Mouse (Mus musculus) heart, embryonic 14.5 days (tissue): Measurements from ENCODE around the gene 1700016H13Rik. TPM values are rescaled to one million over a fixed set of nuclear protein-coding genes. Genes with fewer than 3 reads are reported as not detected.

Experiments
- ATAC-seq: fragments of 200-750 bp; cut with Nextera tagmentation; 2 replicates; pipeline ENCODE4 v1.8.0; 2017; ENCODE audit warnings: low read depth, moderate TSS enrichment; ENCODE audit not compliant: insufficient number of reproducible peaks, insufficient read depth, low FRiP score
- H3K27ac ChIP-seq, 2 experiments: fragments of 200-500 bp in 1 of 2; fragments of 300-500 bp in 1 of 2; sonication (generic) in 1 of 2; replicated peaks in 1 of 2; 2 replicates each; pipeline ENCODE4 v1.5.1; 2012 to 2014; ENCODE audit warnings: low read depth in 2 of 2, low read length in 2 of 2, control low read depth in 1 of 2, mild to moderate bottlenecking in 1 of 2, mixed read lengths in 1 of 2; ENCODE audit not compliant: control insufficient read depth in 1 of 2, insufficient read depth in 1 of 2
- H3K27me3 ChIP-seq: fragments of 300-500 bp; sonication (generic); 2 replicates; pipeline ENCODE4 v1.6.1; 2014; ENCODE audit warnings: mild to moderate bottlenecking, low read length, control low read depth; ENCODE audit not compliant: control insufficient read depth, insufficient read depth
- H3K36me3 ChIP-seq: fragments of 300-500 bp; sonication (generic); 2 replicates; pipeline ENCODE4 v1.6.1; 2014; ENCODE audit warnings: mild to moderate bottlenecking, control low read depth, low read length, mixed read lengths; ENCODE audit not compliant: control insufficient read depth, insufficient read depth
- H3K4me1 ChIP-seq, 2 experiments: fragments of 200-500 bp in 1 of 2; fragments of 300-500 bp in 1 of 2; sonication (generic) in 1 of 2; 2 replicates each; pipeline ENCODE4 v1.6.1; 2012 to 2014; ENCODE audit warnings: low read length in 2 of 2, control low read depth in 1 of 2, mixed read lengths in 1 of 2; ENCODE audit not compliant: control insufficient read depth in 2 of 2, insufficient read depth in 2 of 2
- H3K4me2 ChIP-seq: fragments of 300-500 bp; sonication (generic); 2 replicates; pipeline ENCODE4 v1.6.1; 2014; ENCODE audit warnings: mild to moderate bottlenecking, low read length
- H3K4me3 ChIP-seq, 2 experiments: fragments of 200-500 bp in 1 of 2; fragments of 300-500 bp in 1 of 2; sonication (generic) in 1 of 2; 2 replicates each; pipeline ENCODE4 v1.5.1; 2012 to 2014; ENCODE audit warnings: low read length in 2 of 2, mild to moderate bottlenecking in 2 of 2, control low read depth in 1 of 2, low read depth in 1 of 2, moderate library complexity in 1 of 2; ENCODE audit not compliant: control insufficient read depth in 1 of 2, insufficient read depth in 1 of 2
- H3K9ac ChIP-seq: fragments of 300-500 bp; sonication (generic); 2 replicates; pipeline ENCODE4 v1.6.1; 2014; ENCODE audit warnings: mild to moderate bottlenecking, low read length
- H3K9me3 ChIP-seq: fragments of 300-500 bp; sonication (generic); 2 replicates; pipeline ENCODE4 v1.6.1; 2016; ENCODE audit warnings: low read length, control low read depth; ENCODE audit not compliant: control insufficient read depth
- WGBS: fragments of 180-500 bp; shearing (Covaris S2); extraction: QIAGEN DNeasy Blood & Tissue Kit; methylation state at CpG from one replicate; pipeline ENCODE4 v1.1.7; 2014; 5-methylcytosine and 5-hydroxymethylcytosine counted together
- polyA plus RNA-seq: library from polyadenylated mRNA; unstranded; fragments of >200 nt; fragmentation: Nextera tagmentation; extraction: Ambion mirVana; gene quantifications from 2 replicates; pipeline ENCODE4 v1.2.1, GENCODE M21; 2014

Gene 1700016H13Rik
- polyA plus RNA-seq, 1 experiment from 2014 or later = 0.26 TPM

DNA sequence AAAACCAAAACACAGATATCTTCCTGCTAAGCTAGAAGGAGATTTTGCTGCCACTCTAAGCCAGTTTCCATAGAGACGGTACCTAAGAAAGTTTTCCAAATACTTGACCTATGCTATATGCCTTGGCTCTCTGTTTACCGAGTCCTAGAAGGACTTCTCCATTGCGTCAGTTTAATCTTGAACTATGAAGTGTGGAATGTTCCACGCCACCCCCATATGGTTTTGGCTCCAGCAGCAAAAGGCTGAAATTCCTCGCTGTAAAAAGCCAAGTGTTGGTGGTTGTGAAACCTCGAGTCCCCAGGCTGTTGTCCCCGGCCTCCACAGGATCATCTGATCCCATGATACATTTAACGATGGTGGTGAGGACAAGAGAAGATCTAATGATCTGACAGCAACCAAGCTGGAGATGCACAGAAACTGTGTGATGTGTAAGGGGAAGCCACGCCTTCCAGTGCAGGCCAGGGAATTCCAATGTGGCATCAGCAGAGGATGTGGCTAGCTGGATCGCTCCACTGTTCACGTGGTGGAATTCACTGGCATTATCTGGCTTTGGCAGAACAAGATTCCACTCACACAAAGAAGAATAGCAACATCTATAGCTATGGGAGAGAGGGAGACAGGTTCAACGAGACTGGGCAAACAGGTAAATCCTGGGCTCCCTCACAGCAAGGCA, 35.4 kb downstream of the 1700016H13Rik start:
- Histone ChIP-seq H3K4me2 (no peak overlapping the region), H3K27me3 (no peaks in the 10 kb centered on the region), H3K36me3 (no peaks in the 10 kb centered on the region), H3K9ac (no peak overlapping the region), H3K27ac (0 out of 4 replicates have a peak overlapping the region, but pooled peaks have one; percentile 27 to 48), H3K4me3 (no peak overlapping the region), H3K9me3 (no peaks in the 10 kb centered on the region), H3K4me1 (peaks cover 8 to 15% of the 10 kb centered on the region in 2 experiments; a peak in 3 of 4 replicates)
- 32% methylated on average over 12 of the region's 12 CpGs for WGBS
- peak; percentile 10; the same call in 1 of the 2 replicates for ATAC-seq

DNA sequence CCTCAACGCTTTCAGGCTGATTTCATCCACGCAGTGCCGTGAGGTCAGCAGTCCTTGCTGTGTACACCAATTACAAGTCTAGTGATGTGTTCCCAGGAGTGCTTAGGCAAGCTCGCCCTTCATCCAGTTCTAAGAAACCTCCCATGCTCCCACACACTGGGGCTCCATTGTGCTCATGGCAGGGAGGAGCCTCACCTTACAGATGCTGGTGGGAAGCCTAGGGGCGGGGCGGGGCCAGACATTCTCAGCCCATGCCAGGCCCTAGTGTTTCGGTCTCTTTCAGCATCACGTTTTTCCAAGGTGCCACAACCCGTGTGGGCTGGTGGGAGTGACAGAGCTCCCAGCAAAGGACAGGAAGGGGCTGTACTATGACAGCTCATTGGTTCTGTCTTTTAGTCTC, 38.6 kb downstream of the 1700016H13Rik start:
- WGBS = 77% methylated on average over 9 of the region's 9 CpGs
- no peak for ATAC-seq
- Histone ChIP-seq H3K27me3 (no peaks in the 10 kb centered on the region), H3K27ac (no peak overlapping the region), H3K4me3 (no peak overlapping the region), H3K4me1 (peaks cover 8 to 15% of the 10 kb centered on the region in 2 experiments; a peak in 3 of 4 replicates), H3K36me3 (no peaks in the 10 kb centered on the region), H3K4me2 (no peak overlapping the region), H3K9ac (no peak overlapping the region), H3K9me3 (no peaks in the 10 kb centered on the region)

DNA sequence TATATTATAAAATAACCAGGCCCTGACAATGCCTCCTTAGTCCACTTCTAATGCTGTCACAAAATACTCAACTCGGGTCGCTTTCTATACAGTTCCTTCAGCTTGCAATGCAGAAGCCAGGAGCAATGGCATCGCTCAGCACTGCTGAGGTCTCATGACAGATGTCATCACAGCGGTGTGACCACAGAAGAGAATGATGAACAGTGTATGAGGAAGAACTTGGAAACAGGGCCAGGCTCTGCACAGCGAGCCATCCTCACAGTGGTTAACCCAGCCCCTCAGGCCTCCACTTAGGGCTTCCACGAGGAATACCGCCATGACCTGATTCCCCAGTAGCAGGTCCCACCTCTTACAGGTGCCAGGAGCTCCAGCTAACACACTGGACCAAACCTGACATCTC, 41.5 kb downstream of the 1700016H13Rik start:
- H3K9me3 ChIP-seq = no peaks in the 10 kb centered on the region
- H3K36me3 ChIP-seq = no peaks in the 10 kb centered on the region
- no peak; the same call in 1 of the 2 replicates for ATAC-seq
- H3K9ac ChIP-seq = no peak overlapping the region
- 79% methylated on average over 7 of the region's 7 CpGs for WGBS
- H3K4me3 ChIP-seq = no peak overlapping the region
- no peak overlapping the region for H3K4me2 ChIP-seq
- no peaks in the 10 kb centered on the region for H3K4me1 ChIP-seq
- no peaks in the 10 kb centered on the region for H3K27me3 ChIP-seq
- H3K27ac ChIP-seq = no peak overlapping the region

DNA sequence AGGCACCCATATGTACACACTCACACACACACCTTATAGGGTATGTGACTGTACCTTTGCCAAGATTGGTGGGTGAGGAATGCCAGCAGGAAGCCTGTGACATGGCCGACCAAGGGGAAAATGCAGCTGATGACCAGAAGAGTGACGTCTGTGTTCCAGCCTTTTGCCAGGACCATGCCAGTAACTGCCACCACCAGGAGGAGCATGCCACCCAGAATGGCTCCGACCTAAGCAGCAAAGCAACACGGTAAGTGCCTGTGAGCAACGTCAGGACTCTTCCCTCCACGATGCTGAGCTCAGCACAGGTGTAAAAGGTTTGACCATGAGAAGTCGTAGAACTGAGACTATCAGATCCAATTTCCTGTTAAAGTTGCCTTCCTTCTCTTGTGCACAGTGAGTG, 43.5 kb downstream of the 1700016H13Rik start:
- H3K4me1 ChIP-seq = no peaks in the 10 kb centered on the region
- no peaks in the 10 kb centered on the region for H3K36me3 ChIP-seq
- ATAC-seq = no peak
- 76% methylated on average over 7 of the region's 7 CpGs for WGBS
- no peak overlapping the region for H3K4me2 ChIP-seq
- no peaks in the 10 kb centered on the region for H3K9me3 ChIP-seq
- no peak overlapping the region for H3K9ac ChIP-seq
- H3K4me3 ChIP-seq = no peak overlapping the region
- no peaks in the 10 kb centered on the region for H3K27me3 ChIP-seq
- no peak overlapping the region for H3K27ac ChIP-seq

DNA sequence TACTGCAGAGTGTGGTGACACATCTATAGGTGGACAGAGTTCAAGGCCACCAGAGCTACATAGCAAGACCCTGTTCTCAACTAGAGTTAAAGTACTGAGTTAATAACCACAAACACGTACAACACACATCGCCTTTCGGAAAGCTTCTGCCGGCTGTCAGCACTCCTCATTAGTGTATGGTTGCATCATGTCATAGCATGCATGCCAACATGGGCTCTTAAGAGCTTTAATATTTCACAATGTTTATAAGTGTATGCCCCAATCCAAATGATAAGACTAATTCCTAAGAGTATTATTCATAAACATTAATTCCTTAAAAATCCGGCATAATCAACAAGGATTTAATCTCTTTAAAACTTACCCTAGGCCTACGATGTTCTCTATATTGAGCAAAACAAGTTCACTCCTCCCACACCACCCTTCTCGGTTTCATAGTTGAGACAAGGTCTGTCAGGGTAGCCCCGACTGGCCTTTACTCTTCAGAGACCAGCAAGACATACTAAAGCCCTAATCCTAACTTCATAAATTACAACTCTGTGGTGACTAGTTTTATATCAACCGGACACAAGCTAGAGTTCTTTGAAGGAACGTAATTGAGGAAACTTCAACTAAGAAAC, 44.8 kb downstream of the 1700016H13Rik start:
- H3K4me2 ChIP-seq = no peak overlapping the region
- no peak overlapping the region for H3K4me3 ChIP-seq
- WGBS = 83% methylated on average over 10 of the region's 10 CpGs
- no peak overlapping the region for H3K9ac ChIP-seq
- no peaks in the 10 kb centered on the region for H3K36me3 ChIP-seq
- no peak for ATAC-seq
- H3K9me3 ChIP-seq = no peaks in the 10 kb centered on the region
- H3K27me3 ChIP-seq = no peaks in the 10 kb centered on the region
- H3K27ac ChIP-seq = no peak overlapping the region
- no peaks in the 10 kb centered on the region for H3K4me1 ChIP-seq

DNA sequence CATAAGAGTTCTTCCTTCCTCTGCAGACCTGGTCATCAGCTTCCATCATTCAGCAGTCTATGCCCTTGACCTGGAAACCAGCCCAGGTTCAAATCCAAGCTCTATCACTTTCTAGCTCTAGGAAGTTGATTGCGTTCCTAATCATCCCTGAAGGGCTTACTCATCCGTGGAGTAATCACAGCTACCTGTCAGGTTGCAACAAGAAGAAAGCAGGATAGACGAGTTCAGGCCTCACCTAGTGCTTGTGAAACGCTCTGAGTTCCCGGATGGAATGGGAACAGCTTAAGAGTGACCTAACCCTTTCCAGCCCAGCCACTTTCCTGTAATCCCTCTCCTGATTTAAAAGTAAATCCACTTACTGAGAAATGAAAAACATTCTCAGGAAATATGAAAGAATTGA, 45.7 kb downstream of the 1700016H13Rik start:
- Histone ChIP-seq H3K36me3 (no peaks in the 10 kb centered on the region), H3K9me3 (no peaks in the 10 kb centered on the region), H3K9ac (no peak overlapping the region), H3K4me1 (no peaks in the 10 kb centered on the region), H3K27me3 (no peaks in the 10 kb centered on the region), H3K27ac (no peak overlapping the region), H3K4me3 (no peak overlapping the region), H3K4me2 (no peak overlapping the region)
- WGBS = 53% methylated on average over 5 of the region's 5 CpGs
- no peak for ATAC-seq

DNA sequence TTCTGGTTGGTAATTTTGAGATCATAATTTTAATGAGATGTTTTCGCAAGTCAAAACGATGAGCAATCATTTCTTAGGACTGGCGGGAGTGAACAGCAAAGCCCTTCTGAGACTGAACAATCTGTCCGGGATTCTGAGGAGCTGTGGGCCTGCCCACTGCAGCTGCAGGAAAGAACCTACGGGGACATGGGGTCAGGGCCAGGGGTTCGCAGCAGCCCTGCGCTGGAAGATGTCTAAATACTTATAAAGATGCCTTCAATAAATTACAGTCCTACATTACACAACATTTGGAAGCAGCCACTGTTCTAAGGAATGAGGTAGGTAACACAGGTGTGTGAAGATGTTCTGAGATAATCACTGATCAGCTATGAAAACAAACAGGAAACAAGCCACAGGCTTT, 50.1 kb downstream of the 1700016H13Rik start:
- ATAC-seq = no peak
- H3K4me1 ChIP-seq = no peaks in the 10 kb centered on the region
- H3K27ac ChIP-seq = no peak overlapping the region
- no peaks in the 10 kb centered on the region for H3K9me3 ChIP-seq
- H3K27me3 ChIP-seq = no peaks in the 10 kb centered on the region
- no peak overlapping the region for H3K4me3 ChIP-seq
- no peak overlapping the region for H3K4me2 ChIP-seq
- H3K36me3 ChIP-seq = no peaks in the 10 kb centered on the region
- 87% methylated on average over 7 of the region's 7 CpGs for WGBS
- no peak overlapping the region for H3K9ac ChIP-seq
